Mouse (Mus musculus) heart, postnatal 0 days (tissue): Measurements from ENCODE around the gene Scml4.

Experiments used
- CTCF ChIP-seq: IDR thresholded peaks from 2 replicates; pipeline ENCODE4 v1.5.1; 2016; ENCODE audit warnings: antibody characterized with exemption, control low read depth, low read depth
- EP300 ChIP-seq: IDR thresholded peaks from 2 replicates; pipeline ENCODE4 v1.6.1; 2016; ENCODE audit warnings: antibody characterized with exemption, low read depth

GRCm38 (mm10) chr10:42961771-42962170, 101.6 kb downstream of the Scml4 start:
- no peak for TF ChIP-seq CTCF
- no peak for TF ChIP-seq EP300
